Comparison of ENCODE assay signal across 21 mouse cellular contexts in genomic region chr3:61395382-61395781, GRCm38 (mm10). TPM values are rescaled to one million over a fixed set of nuclear protein-coding genes. Genes with fewer than 3 reads are reported as not detected.
"Had no signal": no experiment of that assay in that cellular context is flagged by ENCODE, and none has a peak within 500 bp of the region (broad histone marks: within the 10 kb centered on the region; RNA-seq: fewer than 3 reads in every experiment).

No protein-coding gene starts in this region.

- H3K27ac ChIP-seq: midbrain, embryonic 12.5 days; neural tube, embryonic 13.5 days; neural tube, embryonic 15.5 days had no signal

- H3K4me2 ChIP-seq: lung, embryonic 14.5 days; midbrain, embryonic 12.5 days; neural tube, embryonic 13.5 days; neural tube, embryonic 15.5 days had no signal

- H3K27me3 ChIP-seq: midbrain, embryonic 12.5 days; neural tube, embryonic 13.5 days; neural tube, embryonic 15.5 days had no signal

- H3K9me3 ChIP-seq: midbrain, embryonic 10.5 days; midbrain, embryonic 12.5 days; neural tube, embryonic 13.5 days; neural tube, embryonic 15.5 days had no signal

- H3K4me1 ChIP-seq: neural tube, embryonic 15.5 days had no signal

- DNase-seq: lung, adult 18-20 months; lung, embryonic 14.5 days; lung, postnatal 10 days; midbrain, embryonic 14.5 days; right cerebral cortex, postnatal 14 days; spleen, adult 18-20 months; thymus, adult 18-20 months; thymus, postnatal 14 days; thymus, postnatal 36 days had no signal

- H3K9ac ChIP-seq: lung, embryonic 14.5 days; midbrain, embryonic 12.5 days; neural tube, embryonic 13.5 days; neural tube, embryonic 15.5 days had no signal

- H3K36me3 ChIP-seq: midbrain, embryonic 10.5 days; midbrain, embryonic 12.5 days; neural tube, embryonic 13.5 days; neural tube, embryonic 15.5 days had no signal

- H3K4me3 ChIP-seq: midbrain, embryonic 10.5 days; midbrain, embryonic 12.5 days; myocyte; neural tube, embryonic 13.5 days; neural tube, embryonic 15.5 days had no signal

- ATAC-seq: midbrain, embryonic 16.5 days had no signal

RNA-seq across cellular contexts. Expression of gene B430305J03Rik, which starts 29.6 kb away (rescaled TPM):
- polyA plus RNA-seq: liver, embryonic 16.5 days; lung, embryonic 14.5 days; lung, embryonic 16.5 days; midbrain, embryonic 10.5 days; midbrain, embryonic 12.5 days; midbrain, embryonic 14.5 days; midbrain, embryonic 16.5 days; neural tube, embryonic 11.5 days; neural tube, embryonic 13.5 days; neural tube, embryonic 15.5 days; stomach, embryonic 14.5 days; stomach, embryonic 16.5 days; thymus, postnatal 0 days had no signal
